Mouse (Mus musculus) embryonic fibroblast, embryonic 13.5 days (primary cell): ENCODE data around the gene Gpn3.

Source experiments
- CTCF ChIP-seq: IDR thresholded peaks from 2 replicates; pipeline ENCODE4 v1.5.1; 2011; ENCODE audit warnings: mild to moderate bottlenecking, control low read depth, low read length, moderate library complexity, borderline replicate concordance; ENCODE audit not compliant: insufficient read depth
- POLR2A ChIP-seq: IDR thresholded peaks from 2 replicates; pipeline ENCODE4 v1.6.1; 2011; ENCODE audit warnings: low read depth, mild to moderate bottlenecking, control low read depth, low read length, moderate library complexity

DNA sequence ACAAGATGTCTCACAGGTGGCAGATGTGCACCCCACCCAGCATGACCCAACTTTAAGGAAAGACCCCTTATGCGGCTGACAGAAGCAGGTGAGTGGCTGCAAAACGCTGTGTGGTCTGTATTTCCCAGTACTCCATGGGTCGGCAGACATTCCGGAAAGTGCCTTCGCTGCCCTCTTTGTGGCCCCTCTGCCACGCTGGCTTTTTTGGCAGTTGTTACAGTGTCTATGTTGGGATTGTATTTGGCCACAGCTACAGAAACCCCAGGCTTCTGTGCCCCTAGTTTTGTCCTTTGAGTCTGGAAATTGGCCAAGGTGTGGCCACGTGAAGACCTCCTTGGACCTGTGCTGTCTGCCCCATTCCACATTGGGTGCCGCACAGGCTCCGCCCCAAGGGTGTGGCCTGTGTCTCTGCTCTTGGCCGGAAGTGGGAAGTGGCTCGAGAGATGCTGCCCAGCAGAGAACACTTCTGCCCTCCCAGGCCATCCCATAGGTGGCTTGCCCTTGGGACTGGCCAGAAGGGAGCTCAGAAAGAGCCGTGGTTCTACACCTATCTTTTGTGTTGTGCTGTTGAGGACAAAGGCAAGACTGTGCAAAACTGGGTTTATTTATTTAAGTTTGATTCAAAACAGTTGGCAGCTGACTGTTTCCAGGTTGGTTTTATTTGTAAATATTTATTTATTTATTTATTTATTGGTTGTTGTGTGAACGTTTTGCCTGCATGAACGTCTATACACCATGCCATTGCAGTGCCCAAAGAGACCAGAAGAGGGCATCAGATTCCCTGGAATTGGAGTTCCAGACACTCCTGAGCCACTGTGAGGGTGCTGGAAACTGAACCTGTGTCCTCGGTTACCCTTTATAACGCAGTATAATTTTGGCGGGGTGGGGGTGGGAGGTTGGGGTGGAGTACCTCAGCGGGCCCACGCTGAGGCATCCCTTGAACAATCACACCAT is 38.3 kb downstream of the Gpn3 start:
- TF ChIP-seq CTCF (no peak), POLR2A (no peak)
